Mouse (Mus musculus): Measurements from ENCODE around the gene Vps45.

DNA sequence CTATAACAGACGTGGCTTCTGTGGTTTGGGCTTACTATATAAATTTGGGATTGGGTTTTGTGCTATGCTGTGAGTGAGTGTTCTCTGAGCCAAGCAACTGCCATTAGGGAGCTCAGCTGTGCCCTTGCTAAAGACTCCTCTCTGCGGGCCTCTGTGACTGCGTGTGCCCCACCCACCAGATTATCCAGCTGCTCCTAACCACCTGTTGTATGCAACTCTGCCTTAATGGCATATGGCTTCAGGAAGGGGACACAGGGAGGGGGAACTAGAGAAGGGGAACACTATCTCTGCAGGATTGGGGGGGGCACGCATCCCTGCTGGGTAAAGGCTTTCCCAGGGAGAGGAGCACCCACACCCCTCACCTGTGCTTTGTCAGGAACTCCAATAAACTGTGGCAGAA, 25.2 kb downstream of the Vps45 start:
- TF ChIP-seq POLR2A (IDR thresholded peaks at IDR 0.05; ENCODE audit: extremely low read depth, insufficient read depth, low read length) (no peak), CTCF (IDR thresholded peaks at IDR 0.05; ENCODE audit: low read depth, low read length) (no peak)
